Mouse (Mus musculus) spleen, adult 18-20 months (tissue): ENCODE measurements at regions not wholly inside any gene's neighbourhood (a gene's known extent, or its start where the extent isn't known, plus 50 kb on each side); places are given as distances from the start of the nearest gene placed in this dataset.

Source experiments
- DNase-seq, 2 experiments: peaks; one replicate each; pipeline ENCODE4 v3.0.0; 2022; ENCODE audit warnings: mixed read lengths in 2 of 2

DNA sequence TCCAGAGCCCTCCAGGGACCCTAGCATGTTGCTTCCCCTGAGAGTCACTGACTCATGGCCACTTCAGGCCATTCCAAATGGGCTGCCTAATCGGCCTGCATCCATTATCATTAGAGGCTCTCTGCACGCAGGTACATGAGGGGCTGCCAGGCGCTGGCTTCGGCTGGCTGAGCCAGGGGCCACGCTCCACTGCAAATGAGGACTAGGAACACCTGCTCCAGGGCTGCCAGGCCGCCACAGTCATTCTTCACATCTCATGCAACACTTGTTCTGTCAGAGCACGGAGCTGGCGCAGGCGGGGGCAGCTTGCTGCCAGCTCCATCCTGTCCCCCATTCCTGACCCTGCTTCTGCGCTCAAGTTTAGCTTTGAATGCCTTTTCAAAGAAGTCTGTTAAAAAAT, 280.7 kb upstream of the Mki67 start:
- DNase-seq: no peak

GRCm38 (mm10) chr7:135997640-135998039, 281.5 kb upstream of the Mki67 start:
- no peak for DNase-seq

GRCm38 (mm10) chr7:136002382-136002781, 286.2 kb upstream of the Mki67 start:
- DNase-seq: no peak

GRCm38 (mm10) chr7:136003291-136003690, 287.1 kb upstream of the Mki67 start:
- DNase-seq: no peak

DNA sequence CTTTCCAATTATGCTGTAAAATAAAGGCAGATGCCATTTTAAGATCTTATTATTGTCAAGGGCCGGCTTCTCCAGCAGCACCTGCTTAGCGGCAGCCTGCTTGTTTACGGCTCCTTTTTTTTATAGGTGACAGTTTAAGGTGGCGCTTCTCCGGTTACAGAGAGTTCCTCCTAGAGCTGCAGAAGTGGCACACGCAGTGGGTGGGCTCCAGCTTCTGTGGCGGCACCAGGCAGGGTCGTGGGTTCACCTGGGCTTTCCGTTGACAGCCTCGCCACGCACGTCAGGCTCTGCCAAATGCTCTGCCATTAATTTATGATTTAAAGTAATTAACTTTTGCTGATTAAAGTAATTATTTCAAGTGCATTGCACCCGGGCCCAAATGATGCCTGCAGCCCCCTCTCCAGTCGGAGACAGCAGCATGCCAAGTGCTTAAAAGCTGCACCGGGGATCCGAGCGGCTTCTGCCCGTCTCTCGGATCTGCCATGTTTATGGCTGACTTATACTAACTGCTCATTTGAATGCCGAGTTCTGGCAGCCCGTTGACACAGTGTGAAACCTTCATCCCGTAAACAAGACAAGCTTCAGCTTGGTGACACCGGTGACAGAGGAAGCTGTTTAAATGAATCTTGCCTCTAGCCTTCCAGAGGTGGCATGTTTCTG, 291.8 kb upstream of the Mki67 start:
- DNase-seq: no peak

- no peak for DNase-seq
These were observed 292.3 kb upstream of the Mki67 start for GRCm38 (mm10) chr7:136008486-136008885.

DNA sequence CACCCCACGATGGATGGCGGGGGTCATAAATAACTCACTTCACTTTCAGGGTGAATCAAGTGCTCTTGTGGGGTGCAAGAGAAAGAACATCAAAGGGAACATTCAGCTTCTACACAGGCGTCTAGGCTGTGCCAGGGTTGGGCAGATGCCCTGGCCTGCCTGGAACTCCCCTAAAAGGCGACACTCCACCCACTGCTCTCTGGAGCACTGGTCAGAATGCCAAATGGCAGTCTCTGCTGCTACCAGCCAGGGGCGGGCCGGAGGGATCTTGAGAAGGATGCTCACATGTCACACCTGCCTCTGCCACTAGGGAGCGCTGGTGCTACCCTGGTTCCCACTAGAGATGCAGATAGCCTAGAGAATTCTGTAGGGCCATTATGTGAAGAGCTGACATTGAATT, 293.9 kb upstream of the Mki67 start:
- peak in 1 of 2 experiments; percentile 4 for DNase-seq

DNA sequence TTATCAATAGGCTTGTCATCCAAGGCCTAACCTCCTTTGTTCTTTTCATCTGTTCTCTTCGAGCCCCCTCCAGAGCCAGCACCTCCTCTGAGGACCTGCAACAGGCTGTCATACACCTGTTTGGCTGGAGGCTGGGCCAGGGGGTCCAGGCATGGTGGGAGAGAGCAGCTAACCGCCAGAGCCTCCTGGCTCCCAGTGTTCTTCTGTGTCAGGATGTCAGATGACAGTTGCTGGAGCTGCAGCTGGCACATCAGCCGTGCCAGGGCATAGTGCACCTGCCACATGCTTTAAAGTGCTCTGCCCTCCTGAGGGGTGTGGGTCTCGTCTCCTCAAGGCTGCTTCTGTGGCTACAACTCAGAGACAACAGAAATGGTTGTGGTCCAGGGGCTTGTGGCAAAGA, 298.5 kb upstream of the Mki67 start:
- DNase-seq: no peak

DNA sequence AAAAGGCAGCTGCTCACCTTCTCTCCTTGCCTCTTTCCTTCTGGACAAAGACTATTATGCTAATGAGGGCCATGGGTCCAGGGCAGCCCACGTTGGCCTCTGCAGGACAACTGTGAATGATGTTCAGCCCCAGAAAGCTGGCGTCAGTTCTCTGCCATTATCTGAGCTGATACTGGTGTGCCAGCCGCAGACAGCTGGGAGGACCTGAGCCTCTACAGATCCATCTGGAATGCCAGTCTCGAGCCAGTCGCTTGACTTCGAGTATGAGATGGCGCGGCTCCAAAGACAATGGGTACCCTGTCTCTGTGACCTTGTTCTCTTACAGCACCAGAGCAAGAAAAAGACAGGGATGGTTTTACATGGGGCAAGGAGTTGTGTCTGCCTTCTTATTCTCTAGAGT, 300.8 kb upstream of the Mki67 start:
- DNase-seq: no peak

- no peak for DNase-seq
These were observed 304.4 kb upstream of the Mki67 start for GRCm38 (mm10) chr7:136020577-136020976.

DNA sequence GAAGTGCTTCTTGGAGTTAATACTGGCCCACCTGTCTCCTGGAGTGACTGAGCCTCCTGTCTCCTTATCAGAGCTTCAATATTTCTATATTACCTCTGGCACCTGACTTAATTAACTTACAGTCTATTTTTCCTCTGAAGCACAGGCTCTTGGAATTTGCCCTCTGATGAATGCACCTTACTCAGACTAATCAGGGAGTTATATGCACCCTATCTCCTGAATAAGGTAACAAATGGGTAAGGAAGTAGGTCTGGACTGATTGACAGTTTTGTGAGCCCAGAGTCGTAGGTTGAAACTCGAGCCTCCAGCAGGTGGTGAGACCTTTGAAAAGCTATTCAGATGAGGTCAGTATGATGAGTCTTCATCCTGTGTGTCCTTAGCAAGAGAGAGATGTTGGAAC, 304.9 kb upstream of the Mki67 start:
- no peak for DNase-seq

DNA sequence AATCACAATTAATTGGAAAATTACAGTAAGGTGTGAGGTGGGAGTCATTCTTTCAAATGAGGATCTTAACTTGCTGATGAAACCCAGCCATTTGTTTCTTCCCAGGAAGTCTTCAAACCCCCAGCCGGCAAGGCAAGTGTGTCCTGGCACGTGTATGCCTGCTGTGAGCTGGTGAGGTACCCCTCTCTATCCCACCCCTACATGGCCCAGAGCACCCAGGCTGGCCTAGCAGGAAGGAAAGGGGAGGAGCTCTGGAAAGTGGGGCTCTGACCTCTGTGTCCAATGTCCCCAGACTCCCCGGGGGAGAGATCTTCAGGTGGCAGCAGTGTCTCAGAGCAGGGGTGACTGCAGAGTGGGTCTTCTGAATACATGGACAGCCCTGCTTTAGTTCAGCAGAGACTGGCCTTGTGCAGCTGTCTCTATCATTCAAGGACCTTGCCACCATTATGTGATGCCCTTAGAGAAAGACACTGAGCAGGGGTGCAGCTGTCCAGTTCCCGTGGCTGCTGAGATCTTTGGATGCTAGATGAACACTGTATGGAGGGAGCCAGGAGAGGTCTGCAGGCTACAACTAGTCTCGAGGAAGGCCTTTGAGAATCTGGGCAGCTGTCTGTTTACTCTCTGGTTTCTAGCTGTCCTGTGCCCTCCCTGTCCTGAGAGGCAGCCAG, 306.8 kb upstream of the Mki67 start:
- no peak for DNase-seq

GRCm38 (mm10) chr7:136026451-136026850, 310.3 kb upstream of the Mki67 start:
- DNase-seq: no peak

GRCm38 (mm10) chr7:136032026-136032425, 315.9 kb upstream of the Mki67 start:
- no peak for DNase-seq

GRCm38 (mm10) chr7:136033536-136033935, 317.4 kb upstream of the Mki67 start:
- DNase-seq: no peak

GRCm38 (mm10) chr7:136035735-136036134, 319.6 kb upstream of the Mki67 start:
- DNase-seq: no peak

GRCm38 (mm10) chr7:136038072-136038471, 321.9 kb upstream of the Mki67 start:
- DNase-seq: no peak

- DNase-seq: no peak
These were observed 322.7 kb upstream of the Mki67 start for GRCm38 (mm10) chr7:136038906-136039305.

DNA sequence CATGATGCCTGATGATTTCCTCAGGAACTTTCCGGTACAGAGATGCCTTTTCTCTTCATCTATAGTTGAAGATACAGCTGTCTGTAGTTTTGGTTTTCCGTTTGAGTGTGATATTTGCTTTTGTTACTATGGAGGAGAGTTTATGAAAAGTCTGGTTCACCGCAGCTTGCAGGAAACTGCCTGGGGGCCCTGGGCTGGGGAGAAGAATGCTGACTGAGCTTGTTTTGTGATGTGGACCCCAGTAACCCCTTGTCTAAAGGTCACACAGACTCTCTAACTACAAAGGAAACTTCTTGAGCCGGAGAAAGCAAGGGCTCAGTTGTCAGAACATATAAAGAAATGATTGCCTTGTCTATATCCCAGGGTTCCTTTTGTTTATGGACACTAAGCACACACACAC, 325.8 kb upstream of the Mki67 start:
- no peak for DNase-seq

- DNase-seq: peak in 1 of 2 experiments; percentile 9
These were observed 330.6 kb upstream of the Mki67 start for GRCm38 (mm10) chr7:136046645-136047363.

DNA sequence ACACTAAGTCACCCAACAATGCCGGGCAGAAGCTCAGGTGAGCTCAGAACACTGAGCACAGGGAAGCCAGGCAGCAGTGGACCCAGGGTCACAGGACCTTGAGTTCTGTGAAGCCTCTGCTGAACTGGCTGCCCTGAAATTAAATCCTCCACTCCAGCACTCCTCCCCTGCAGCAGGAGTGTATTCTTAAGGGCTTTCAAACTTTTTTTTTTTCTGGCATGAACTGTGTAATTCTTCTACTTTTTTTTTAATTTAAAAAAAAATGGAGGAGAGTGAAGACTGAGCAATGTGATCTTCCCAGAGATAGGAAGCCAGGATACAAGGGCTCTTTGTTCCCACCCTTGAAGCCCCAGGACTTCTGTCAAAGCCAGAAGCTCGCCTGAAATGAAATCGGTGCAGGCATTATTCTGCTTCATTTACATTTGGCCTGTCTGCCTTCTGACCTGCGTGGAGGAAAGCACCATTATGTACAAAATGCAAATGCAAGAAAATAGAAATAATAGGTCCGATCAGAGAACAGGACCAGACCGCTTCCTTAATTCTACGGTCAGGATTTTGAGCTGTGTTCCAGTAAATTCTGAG, 331.3 kb upstream of the Mki67 start:
- DNase-seq: no peak

- DNase-seq: no peak
These were observed 332.9 kb upstream of the Mki67 start for GRCm38 (mm10) chr7:136048925-136049586.

DNA sequence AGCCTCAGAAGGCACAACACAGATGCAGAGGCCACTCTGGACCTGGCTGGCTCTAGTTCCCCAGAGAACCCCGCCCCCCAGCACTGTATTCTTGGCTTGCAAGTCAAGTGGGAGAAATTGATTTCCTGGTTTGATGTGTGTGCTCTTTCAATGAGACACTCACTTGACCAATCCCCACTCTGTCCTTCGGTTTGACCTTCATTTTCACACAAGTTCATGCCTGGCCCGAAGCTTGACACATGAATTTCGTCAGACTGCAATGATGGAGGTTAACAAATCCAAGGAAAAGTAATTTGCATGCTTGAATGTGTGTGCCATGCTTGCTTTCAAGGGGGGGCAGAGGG, 333.4 kb upstream of the Mki67 start:
- DNase-seq: no peak
